Mouse (Mus musculus) thymus, postnatal 25 days (tissue): ENCODE measurements around the gene Gm28635.

Experiments used
- DNase-seq: peaks from one replicate; pipeline ENCODE4 v3.0.0; 2022

Gm28635 gene

GRCm38 (mm10) chr2:84677968-84678880, at the start of gene Gm28635, which contains the start of gene Med19:
Gene Gm28635 (minus strand): TSS chr2:84678041.
Gene Med19 (plus strand): TSS chr2:84678402.
- DNase-seq = peak; percentile 88

GRCm38 (mm10) chr2:84727172-84727858, 49.5 kb upstream of the Gm28635 start, which contains the start of gene Clp1:
Gene Clp1 (minus strand): TSS chr2:84727350.
- peak; percentile 94 for DNase-seq

DNA sequence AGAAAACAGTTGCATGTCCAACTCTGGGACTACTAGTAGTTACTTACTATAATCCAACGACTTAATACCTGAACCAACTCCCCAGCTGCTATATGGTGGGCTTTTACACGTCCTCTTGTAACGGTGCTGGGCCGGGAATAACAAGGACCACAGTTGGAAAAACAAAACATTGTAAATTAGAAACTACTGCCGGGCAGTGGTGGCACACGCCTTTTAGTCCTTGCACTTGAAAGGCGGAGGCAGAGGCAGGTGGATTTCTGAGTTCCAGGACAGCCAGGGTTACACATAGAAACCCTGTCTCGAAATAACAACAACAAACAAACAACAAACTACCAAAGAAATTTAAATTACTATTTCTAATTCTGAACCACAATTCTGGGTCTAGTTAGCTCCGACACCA, 48.9 kb upstream of the Gm28635 start:
- no peak for DNase-seq

GRCm38 (mm10) chr2:84725770-84726169, 47.9 kb upstream of the Gm28635 start:
- DNase-seq = no peak

DNA sequence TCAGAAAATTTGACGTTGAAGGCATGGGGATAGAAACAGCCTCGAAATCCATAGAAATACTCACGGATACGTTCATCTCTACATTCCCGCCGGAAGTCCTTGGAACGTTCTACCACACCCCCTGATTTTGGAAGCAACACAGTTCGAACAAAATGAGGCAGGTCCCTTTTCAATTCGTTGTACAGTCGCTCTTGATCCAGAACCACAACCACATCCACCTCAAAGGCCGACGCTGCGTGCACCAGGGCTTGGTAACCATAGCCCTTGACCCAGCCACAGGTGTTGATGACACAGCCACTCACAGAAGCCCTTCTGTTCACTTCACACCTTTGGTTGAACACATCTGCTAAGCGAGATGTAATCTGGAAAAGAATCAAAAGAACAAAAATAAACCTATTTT, 46.0 kb upstream of the Gm28635 start:
- DNase-seq = no peak

- no peak for DNase-seq
Measured at GRCm38 (mm10) chr2:84721182-84721581, 43.3 kb upstream of the Gm28635 start.

- DNase-seq = no peak
Measured at GRCm38 (mm10) chr2:84720718-84721117, 42.9 kb upstream of the Gm28635 start.

DNA sequence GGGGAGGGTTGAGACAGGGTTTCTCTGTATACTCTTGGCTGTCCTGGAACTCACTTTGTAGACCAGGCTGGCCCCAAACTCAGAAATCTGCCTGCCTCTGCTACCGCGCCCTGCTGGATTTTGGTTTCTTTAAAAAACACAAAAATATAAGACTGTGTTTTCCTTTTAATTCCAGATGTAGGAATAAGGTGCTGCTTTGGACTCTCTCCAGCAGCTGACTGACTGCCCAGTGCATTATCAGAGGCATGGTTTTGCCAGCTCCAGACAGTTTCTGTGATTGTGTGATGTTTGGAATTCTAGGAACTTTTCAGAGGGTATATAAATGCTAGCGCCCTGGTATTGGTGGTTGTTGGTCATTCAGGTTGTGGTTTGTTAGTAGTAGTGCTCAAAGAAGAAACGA, 39.5 kb upstream of the Gm28635 start:
- no peak for DNase-seq

GRCm38 (mm10) chr2:84716423-84717355, 38.8 kb upstream of the Gm28635 start:
- DNase-seq = no peak

GRCm38 (mm10) chr2:84715562-84716361, 37.9 kb upstream of the Gm28635 start:
- DNase-seq = peak; percentile 69

GRCm38 (mm10) chr2:84714811-84715561, 37.1 kb upstream of the Gm28635 start, which contains the start of gene Zdhhc5:
Gene Zdhhc5 (minus strand): TSS chr2:84715180.
- DNase-seq = peak; percentile 99

DNA sequence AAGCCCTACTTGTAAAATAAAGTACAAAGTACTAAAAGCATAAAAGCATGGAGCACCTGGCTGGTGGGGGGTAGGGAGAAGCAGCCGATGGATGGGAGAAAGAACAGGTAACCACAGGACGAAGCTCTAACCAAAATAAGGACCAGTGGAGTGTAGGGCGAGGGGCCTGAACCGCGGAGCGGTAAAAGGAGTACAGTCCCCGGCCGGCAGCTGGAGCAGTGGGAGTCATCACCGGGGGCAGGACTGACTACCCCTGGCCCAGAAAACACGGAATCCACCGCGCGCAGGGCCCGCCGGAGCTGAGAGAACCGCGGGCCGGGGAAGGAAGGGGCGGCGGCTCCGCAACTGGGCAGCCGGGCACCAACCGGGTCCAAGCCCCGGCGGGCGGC, 36.6 kb upstream of the Gm28635 start:
- no peak for DNase-seq

DNA sequence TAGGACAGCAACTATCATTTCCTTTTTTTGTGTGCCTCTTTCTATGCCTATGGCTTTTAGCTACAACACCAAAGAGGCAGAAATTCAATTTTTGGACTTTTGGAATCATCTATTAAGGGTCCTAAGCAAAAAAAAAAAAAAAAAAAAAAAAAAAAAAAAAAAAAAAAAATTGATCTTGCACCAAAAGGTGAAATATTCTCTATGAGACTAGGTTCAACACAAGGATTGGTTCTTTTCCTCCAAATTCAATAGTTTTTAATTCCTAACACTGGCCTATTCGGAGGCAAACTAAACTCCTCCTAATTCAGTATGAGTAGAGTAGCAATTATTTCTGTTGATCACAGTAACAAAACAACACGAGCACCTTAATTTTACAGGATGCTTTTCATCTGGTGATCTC, 34.1 kb upstream of the Gm28635 start:
- no peak for DNase-seq

- DNase-seq = no peak
Measured at GRCm38 (mm10) chr2:84707523-84707922, 29.7 kb upstream of the Gm28635 start.

- DNase-seq = no peak
Measured at GRCm38 (mm10) chr2:84705295-84705694, 27.5 kb upstream of the Gm28635 start.

DNA sequence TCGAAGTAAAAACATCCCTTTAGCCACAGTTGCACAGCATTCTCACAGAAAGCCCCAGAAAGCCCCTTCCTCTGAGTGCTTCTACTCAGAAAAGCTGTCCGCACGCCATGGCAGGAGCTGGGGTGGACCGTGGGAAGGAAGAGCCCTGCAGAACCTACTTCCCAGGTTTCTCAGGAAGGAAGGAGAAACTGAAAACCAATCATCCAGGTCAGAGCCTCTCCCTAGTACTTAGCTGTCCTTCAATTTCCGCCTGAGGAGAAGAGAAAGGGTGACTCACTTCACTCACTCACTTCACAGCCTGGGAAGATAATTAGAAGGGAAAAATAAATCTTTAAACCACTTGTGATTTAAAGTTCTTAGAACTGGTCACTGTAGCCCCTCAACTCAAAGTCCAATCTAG, 26.5 kb upstream of the Gm28635 start:
- DNase-seq = no peak

GRCm38 (mm10) chr2:84703497-84703896, 25.7 kb upstream of the Gm28635 start:
- no peak for DNase-seq

GRCm38 (mm10) chr2:84695007-84695695, 17.3 kb upstream of the Gm28635 start:
- no peak for DNase-seq

- no peak for DNase-seq
Measured at GRCm38 (mm10) chr2:84690050-84690449, 12.2 kb upstream of the Gm28635 start.

DNA sequence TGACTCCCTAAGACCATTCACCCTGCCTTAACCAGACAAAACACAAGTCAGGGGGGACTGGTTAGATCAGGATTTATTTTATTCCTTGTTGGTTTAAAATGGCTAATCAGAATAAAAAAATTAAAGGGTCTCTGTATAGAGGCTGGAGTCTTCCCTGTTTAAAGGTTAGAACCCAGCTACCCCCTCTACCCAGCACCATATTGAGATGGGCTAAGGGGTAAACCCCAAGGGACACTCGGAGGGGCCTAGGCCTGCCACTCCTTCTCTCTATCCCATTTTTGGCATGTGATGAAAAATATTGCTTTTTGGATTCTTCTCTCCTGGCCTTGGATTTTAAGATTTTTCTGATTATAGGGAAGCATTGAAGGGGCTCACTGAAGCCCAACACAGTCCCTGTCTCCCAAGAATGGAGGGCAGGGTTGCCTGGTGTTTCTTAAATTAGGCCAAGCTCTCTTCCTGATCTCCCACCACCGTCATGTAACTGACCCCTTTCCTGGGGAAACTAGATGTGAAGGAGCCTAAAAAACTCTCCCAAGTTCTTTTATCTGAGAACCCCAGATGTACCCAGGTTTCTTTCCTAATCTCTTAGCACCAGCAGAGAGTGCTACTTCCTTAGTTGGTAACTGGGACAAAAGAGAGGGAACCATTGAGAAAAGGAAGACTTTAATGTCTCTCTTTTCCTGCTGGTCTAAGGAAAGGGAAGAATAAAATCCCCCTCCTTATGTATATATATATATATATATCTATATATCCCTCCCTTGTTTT, 10.4 kb upstream of the Gm28635 start:
- DNase-seq = no peak
